Mouse (Mus musculus): ENCODE data around the gene Spag7. TPM values are rescaled to one million over a fixed set of nuclear protein-coding genes. Genes with fewer than 3 reads are reported as not detected.

The Spag7 gene
- total RNA-seq, 4 experiments from 2014 or later = 47.4 to 54.8 (median 51.8) TPM

DNA sequence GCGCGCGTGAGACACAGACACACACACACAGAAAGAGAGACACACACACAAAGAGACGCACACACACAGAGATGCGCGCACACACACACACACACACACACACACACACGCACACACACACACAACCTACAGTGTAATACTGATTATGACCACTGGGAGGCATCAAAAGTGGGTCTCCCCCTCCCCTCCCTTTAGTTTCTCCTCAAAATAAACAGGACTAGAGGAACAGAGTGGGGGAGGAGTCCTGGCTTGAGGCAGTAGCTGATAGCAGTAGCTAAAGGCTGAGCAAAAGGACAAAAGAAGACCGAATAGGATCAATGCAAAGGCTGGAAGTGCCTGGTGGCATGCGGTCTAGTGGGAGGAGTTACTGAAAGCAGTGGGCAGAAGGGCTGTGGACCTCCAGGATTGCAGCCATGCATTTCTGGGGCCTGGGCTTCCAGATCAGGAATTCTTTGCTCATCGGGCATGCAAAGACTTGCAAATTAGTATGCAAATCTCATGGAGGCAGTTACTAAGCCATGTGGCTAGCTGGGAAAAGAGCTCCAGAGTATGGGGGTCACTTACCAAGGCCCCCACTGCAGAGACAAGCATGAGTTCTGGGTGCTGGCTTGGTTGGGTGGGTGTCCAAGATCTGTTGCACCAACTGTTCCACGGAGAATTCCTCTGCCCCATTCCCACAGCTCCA, 12.8 kb upstream of the Spag7 start:
- peak in 1 of 2 experiments; percentile 42 for DNase-seq (ENCODE audit: low spot score in 2 of 2)

GRCm38 (mm10) chr11:70681170-70681569, 12.0 kb upstream of the Spag7 start:
- no peak for DNase-seq (ENCODE audit: low spot score in 2 of 2)

DNA sequence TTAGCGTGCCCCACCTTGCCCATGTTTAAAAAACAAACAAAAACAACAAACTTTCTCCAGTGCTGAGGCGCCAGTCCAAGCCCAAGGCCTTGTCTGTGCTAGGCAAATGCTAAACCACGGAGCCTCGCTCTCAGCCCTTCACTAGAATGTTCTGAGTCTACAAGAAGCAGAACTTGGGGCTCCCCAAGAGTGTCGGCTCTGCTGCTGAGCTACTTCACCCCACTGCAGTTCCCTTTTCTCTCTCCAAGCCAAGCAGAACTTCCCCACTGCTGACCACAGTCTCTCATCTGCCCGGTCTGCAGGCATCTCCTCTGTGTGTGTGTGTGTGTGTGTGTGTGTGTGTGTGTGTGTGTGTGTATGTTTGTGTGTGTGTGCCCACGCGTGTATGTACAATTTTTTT, 10.7 kb upstream of the Spag7 start:
- DNase-seq (ENCODE audit: low spot score in 2 of 2) = no peak

DNA sequence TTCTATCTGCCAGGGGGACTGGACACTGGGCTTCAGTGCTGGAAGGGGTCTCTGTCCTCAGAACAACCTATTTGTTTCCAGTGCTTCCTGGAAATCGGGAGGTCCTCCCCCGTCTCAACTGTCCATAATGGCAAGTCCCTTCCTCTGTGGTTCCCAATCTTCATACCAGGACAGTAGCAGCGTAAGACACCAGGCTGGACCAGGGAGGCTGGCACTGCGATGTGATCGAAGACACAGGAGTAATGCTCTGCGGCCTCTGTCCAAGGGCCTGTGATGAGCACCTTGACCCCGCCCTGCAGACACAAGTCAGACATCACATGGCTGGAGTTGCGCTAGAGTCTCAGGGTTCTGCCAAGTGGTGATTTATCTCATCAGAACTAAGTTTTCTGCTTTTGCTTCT, 10.1 kb upstream of the Spag7 start:
- DNase-seq (ENCODE audit: low spot score in 2 of 2) = no peak

DNA sequence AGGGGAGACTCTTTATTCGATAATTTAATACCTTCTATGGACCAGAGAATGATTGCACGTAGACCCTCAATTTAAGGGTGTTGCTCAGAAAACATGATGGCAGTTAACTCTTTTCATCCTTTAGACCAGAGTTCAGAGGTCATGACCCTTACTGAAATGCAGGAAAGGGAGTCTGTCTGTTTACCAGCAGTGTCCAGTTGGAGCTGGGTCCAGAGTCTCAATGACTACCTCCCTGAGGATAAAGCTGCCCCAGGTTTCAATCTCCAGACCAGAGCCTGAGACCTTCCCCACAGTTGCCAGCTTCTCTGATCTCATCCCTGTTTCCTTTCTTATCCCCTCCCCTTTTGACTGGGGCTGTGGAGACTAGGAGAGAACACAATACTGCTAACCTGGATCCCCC, 9.4 kb upstream of the Spag7 start:
- no peak for DNase-seq (ENCODE audit: low spot score in 2 of 2)

- DNase-seq (ENCODE audit: low spot score in 2 of 2) = no peak
Observed at GRCm38 (mm10) chr11:70678092-70678491, 8.9 kb upstream of the Spag7 start.

DNA sequence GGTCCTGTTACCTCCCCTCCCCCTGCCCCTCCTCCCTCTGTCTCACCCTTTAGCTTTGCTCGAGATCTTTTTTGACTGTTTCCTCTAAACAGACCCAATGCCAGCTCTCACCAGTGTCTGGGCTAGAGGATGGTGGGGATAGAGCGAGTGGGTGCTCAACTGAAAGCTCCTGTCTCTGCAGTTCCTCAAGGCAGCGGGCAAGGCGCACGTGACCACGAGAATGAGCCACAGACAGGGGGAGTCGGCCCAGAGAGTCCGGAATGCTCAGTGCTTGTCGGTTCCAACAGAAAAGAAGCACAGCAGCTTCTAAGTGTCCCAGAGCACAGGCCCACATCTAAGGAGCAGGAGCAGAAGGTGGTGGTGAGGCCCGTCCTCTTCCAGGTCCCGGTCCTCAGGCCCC, 5.3 kb upstream of the Spag7 start:
- DNase-seq (ENCODE audit: low spot score in 2 of 2) = no peak

DNA sequence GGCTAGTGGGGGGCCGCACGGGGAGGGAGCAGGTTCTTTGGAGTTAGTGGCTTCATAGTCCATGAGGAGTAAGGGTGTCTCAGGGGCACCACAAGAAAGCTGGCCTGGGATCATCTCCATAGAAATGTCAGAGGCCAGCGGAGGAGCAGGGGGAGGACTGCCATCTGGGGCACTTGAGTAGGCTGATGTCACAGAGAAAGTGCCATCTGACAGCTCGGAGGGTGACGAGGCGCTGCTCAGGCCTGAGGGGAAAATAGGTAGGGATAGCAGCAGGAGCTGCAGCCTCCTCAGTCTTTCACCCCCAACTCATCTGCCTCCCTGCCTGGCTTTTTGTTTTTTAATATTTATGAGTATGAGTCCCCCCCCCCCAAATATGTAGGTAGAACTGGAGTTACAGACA, 4.8 kb upstream of the Spag7 start:
- no peak for DNase-seq (ENCODE audit: low spot score in 2 of 2)

DNA sequence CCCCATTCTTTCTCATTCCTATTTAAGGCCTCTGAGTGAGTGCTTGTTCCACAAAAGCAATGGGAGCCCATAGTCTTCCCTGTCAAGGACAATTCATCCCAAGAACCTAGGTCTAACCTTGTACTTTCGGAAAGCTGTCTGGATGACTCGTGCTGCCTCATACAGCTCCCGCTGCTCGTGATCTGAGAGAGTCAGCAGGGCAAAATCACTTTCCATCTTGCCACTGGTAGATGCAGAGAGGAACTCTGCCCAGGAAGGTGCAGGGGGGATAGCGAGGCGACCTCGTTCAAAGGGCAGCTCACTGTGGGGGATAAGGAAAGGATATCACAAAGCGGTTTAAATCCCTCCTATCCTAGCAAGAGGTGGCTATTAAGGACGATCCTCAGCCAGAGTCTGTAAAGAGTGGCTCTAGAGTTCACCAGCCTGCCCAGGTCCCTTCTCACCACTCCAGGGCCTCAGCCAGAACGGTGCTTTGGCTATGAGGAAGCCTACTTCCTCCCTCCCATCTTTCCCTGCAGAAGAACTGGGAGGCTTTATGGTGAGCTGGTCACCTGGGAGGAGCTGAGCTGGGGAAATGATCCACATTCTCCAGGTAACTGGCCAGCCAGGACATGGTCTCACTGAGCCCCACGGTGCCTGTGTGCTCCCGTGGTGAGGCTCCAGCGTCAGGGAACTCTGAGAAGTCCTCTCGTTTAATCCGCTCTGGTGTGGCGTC, 2.3 kb upstream of the Spag7 start:
- no peak for DNase-seq (ENCODE audit: low spot score in 2 of 2)

- DNase-seq (ENCODE audit: low spot score in 2 of 2) = peak in 1 of 2 experiments; percentile 38
Observed at GRCm38 (mm10) chr11:70670483-70670882, 1.3 kb upstream of the Spag7 start.

GRCm38 (mm10) chr11:70669582-70670345, 548 bp upstream of the Spag7 start:
- DNase-seq (ENCODE audit: low spot score in 2 of 2) = peak in 1 of 2 experiments; percentile 62

- DNase-seq (ENCODE audit: low spot score in 2 of 2) = no peak
Observed at GRCm38 (mm10) chr11:70668335-70668770, 863 bp downstream of the Spag7 start.

- DNase-seq (ENCODE audit: low spot score in 2 of 2) = no peak
Observed at GRCm38 (mm10) chr11:70667271-70668150, 1.7 kb downstream of the Spag7 start.

GRCm38 (mm10) chr11:70666687-70667086, 2.5 kb downstream of the Spag7 start:
- no peak for DNase-seq (ENCODE audit: low spot score in 2 of 2)

GRCm38 (mm10) chr11:70664741-70665140, 4.5 kb downstream of the Spag7 start:
- no peak for DNase-seq (ENCODE audit: low spot score in 2 of 2)

GRCm38 (mm10) chr11:70663957-70664356, 5.3 kb downstream of the Spag7 start:
- no peak for DNase-seq (ENCODE audit: low spot score in 2 of 2)

- DNase-seq (ENCODE audit: low spot score in 2 of 2) = no peak
Observed at GRCm38 (mm10) chr11:70663101-70663500, 6.1 kb downstream of the Spag7 start.

DNA sequence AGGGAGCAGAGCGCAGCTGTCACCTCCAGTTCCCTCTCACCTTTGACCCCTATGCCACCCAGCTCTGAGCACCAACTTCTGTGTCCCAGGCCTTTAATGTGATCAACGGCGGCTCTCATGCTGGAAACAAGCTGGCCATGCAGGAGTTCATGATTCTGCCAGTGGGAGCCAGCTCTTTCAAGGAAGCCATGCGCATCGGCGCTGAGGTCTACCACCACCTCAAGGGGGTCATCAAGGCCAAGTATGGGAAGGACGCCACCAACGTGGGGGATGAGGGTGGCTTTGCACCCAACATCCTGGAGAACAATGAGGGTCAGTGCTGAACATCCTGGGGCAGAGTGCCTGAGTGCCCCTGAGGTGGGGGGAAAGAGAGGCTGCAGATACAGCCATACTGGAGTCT, 8.6 kb downstream of the Spag7 start:
- no peak for DNase-seq (ENCODE audit: low spot score in 2 of 2)

GRCm38 (mm10) chr11:70658942-70659341, 10.3 kb downstream of the Spag7 start:
- no peak for DNase-seq (ENCODE audit: low spot score in 2 of 2)

- no peak for DNase-seq (ENCODE audit: low spot score in 2 of 2)
Observed at GRCm38 (mm10) chr11:70658521-70658920, 10.7 kb downstream of the Spag7 start.

DNA sequence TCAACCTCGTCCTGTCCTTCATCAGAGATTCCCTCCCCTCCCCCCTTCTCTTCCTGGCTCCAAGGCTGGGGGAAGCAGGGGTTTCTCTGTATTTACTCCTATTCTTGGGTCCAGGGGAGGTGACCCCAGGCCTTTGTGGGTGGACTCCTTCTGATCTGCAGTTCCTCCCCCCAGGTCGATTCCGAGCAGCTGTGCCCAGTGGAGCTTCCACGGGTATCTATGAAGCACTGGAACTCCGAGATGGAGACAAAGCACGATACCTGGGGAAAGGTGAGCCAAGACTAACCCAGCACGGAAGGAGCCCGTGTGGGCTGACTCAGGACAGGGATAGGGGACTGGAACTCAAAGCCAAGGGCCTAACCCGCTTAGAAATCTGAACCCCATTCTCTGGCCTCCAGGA, 11.2 kb downstream of the Spag7 start:
- DNase-seq (ENCODE audit: low spot score in 2 of 2) = no peak

Measured in layer of hippocampus, adult 8-10 months (tissue).